8 mouse cellular contexts compared by ENCODE assay signal in genomic region chr9:110742951-110743455, GRCm38 (mm10). TPM values are rescaled to one million over a fixed set of nuclear protein-coding genes. Genes with fewer than 3 reads are reported as not detected.
DNase-seq lines count a peak whose midpoint lies in the region; ATAC-seq and TF ChIP-seq lines count a peak whose summit lies in the region.

No protein-coding gene starts in this region.

- peak overlapping the region; percentile 87 for H3K4me2 ChIP-seq in CH12.LX (ENCODE audit: insufficient read depth, low read depth, poor library complexity, severe bottlenecking)
- peak overlapping the region; percentile 95 for H3K4me2 ChIP-seq in forebrain, embryonic 14.5 days (ENCODE audit: low read length)
- peak overlapping the region; percentile 89 for H3K4me2 ChIP-seq in kidney, embryonic 14.5 days (replicated peaks; ENCODE audit: low read depth, low read length)
- H3K4me2 ChIP-seq in midbrain, embryonic 14.5 days (ENCODE audit: low read length), result peak overlapping the region; percentile 94

- ATAC-seq in forebrain, embryonic 14.5 days, result peak; percentile 40
- ATAC-seq in kidney, embryonic 14.5 days (ENCODE audit: low FRiP score, low TSS enrichment), result 0 out of 2 replicates have a peak, but pooled peaks have one; percentile 20
- ATAC-seq in midbrain, embryonic 14.5 days (ENCODE audit: low FRiP score, low TSS enrichment), result peak; percentile 56

- peaks cover 2 to 4% of the 10 kb centered on the region in 2 experiments; a peak in 1 of 4 replicates for H3K4me1 ChIP-seq in CH12.LX (ENCODE audit: control insufficient read depth in 1 of 2, insufficient read depth in 2 of 2)
- peaks cover 7% of the 10 kb centered on the region; the same call in 1 of the 2 replicates for H3K4me1 ChIP-seq in forebrain, embryonic 14.5 days (ENCODE audit: control insufficient read depth, insufficient read depth, low read length)
- H3K4me1 ChIP-seq in kidney, embryonic 14.5 days (ENCODE audit: control insufficient read depth, insufficient read depth, low read length), result peaks cover 39% of the 10 kb centered on the region
- peaks cover 6% of the 10 kb centered on the region; the same call in 1 of the 2 replicates for H3K4me1 ChIP-seq in midbrain, embryonic 14.5 days (ENCODE audit: control insufficient read depth, insufficient read depth, low read length)

- TF ChIP-seq RAD21 in CH12.LX (IDR thresholded peaks at IDR 0.05; ENCODE audit: low read depth, low read length), result no peak

- TF ChIP-seq POLR2A in CH12.LX (IDR thresholded peaks at IDR 0.05; ENCODE audit: low read depth, low read length), result no peak

- dilution Hi-C loops in CH12.LX (cut with MboI; ENCODE audit: extremely low pct_ligation_motif_present, extremely low pct_unique_long_range_greater_than_20kb, low sequenced_read_pairs), result no loop called here

- H3K9me3 ChIP-seq in CH12.LX (replicated peaks; ENCODE audit: low read length), result peaks cover 2% of the 10 kb centered on the region
- no peaks in the 10 kb centered on the region for H3K9me3 ChIP-seq in forebrain, embryonic 14.5 days (replicated peaks; ENCODE audit: control insufficient read depth, low read length)
- H3K9me3 ChIP-seq in kidney, embryonic 14.5 days (ENCODE audit: control insufficient read depth, low read length), result no peaks in the 10 kb centered on the region
- H3K9me3 ChIP-seq in midbrain, embryonic 14.5 days (ENCODE audit: control insufficient read depth, low read length), result no peaks in the 10 kb centered on the region

- H3K27ac ChIP-seq in CH12.LX (ENCODE audit: insufficient read depth, low read depth), result no peak overlapping the region
- H3K27ac ChIP-seq in forebrain, embryonic 14.5 days (ENCODE audit: low read depth, low read length), result no peak overlapping the region
- peak overlapping the region; percentile 86 for H3K27ac ChIP-seq in kidney, embryonic 14.5 days (ENCODE audit: low read depth, low read length)
- no peak overlapping the region for H3K27ac ChIP-seq in midbrain, embryonic 14.5 days (replicated peaks; ENCODE audit: low read depth, low read length)

- H3K9ac ChIP-seq in CH12.LX (ENCODE audit: insufficient read depth, low read depth), result peak overlapping the region; percentile 49
- H3K9ac ChIP-seq in forebrain, embryonic 14.5 days (ENCODE audit: low read length), result peak overlapping the region; percentile 74
- H3K9ac ChIP-seq in kidney, embryonic 14.5 days (ENCODE audit: low read depth, low read length), result peak overlapping the region; percentile 88
- peak overlapping the region; percentile 68 for H3K9ac ChIP-seq in midbrain, embryonic 14.5 days (replicated peaks; ENCODE audit: low read length)

- no peaks in the 10 kb centered on the region for H3K36me3 ChIP-seq in CH12.LX (replicated peaks in 1 of 2; ENCODE audit: control insufficient read depth in 1 of 2, insufficient read depth in 1 of 2, low read length in 1 of 2)
- no peaks in the 10 kb centered on the region for H3K36me3 ChIP-seq in forebrain, embryonic 14.5 days (ENCODE audit: control insufficient read depth, insufficient read depth, low read length)
- H3K36me3 ChIP-seq in kidney, embryonic 14.5 days (ENCODE audit: control insufficient read depth, insufficient read depth, low read length), result no peaks in the 10 kb centered on the region; the same call in 1 of the 2 replicates
- no peaks in the 10 kb centered on the region for H3K36me3 ChIP-seq in midbrain, embryonic 14.5 days (ENCODE audit: control insufficient read depth, insufficient read depth, low read length)

- H3K4me3 ChIP-seq in CH12.LX (replicated peaks in 1 of 3; ENCODE audit: low read depth in 2 of 3, low read length in 2 of 3, poor library complexity in 1 of 3), result peak overlapping the region in 2 of 3 experiments; percentile 16 to 68
- H3K4me3 ChIP-seq in forebrain, embryonic 14.5 days (ENCODE audit: low read depth, low read length), result peak overlapping the region; percentile 55
- peak overlapping the region; percentile 73 for H3K4me3 ChIP-seq in kidney, embryonic 14.5 days (ENCODE audit: low read length)
- H3K4me3 ChIP-seq in midbrain, embryonic 14.5 days (replicated peaks; ENCODE audit: low read depth, low read length), result peak overlapping the region; percentile 63

- peaks cover 83% of the 10 kb centered on the region for H3K27me3 ChIP-seq in CH12.LX (replicated peaks)
- peaks cover 33% of the 10 kb centered on the region for H3K27me3 ChIP-seq in forebrain, embryonic 14.5 days (replicated peaks; ENCODE audit: control insufficient read depth, insufficient read depth, low read length)
- peaks cover 7% of the 10 kb centered on the region; the same call in 1 of the 2 replicates for H3K27me3 ChIP-seq in kidney, embryonic 14.5 days (ENCODE audit: control insufficient read depth, insufficient read depth, low read length)
- peaks cover 10% of the 10 kb centered on the region; the same call in 1 of the 2 replicates for H3K27me3 ChIP-seq in midbrain, embryonic 14.5 days (ENCODE audit: control insufficient read depth, insufficient read depth, low read length)

- peak; percentile 50 for DNase-seq in adrenal gland, postnatal 10 days
- DNase-seq in adrenal gland, adult 2 months, result no peak
- no peak for DNase-seq in CH12.LX (ENCODE audit: extremely low read depth)
- DNase-seq in forebrain, embryonic 14.5 days (ENCODE audit: low spot score), result peak; percentile 22
- DNase-seq in midbrain, embryonic 14.5 days, result peak; percentile 63
- DNase-seq in right cerebral cortex, adult 18-20 months, result no peak
- DNase-seq in ovary, adult 18-20 months (ENCODE audit: low spot score), result no peak

- TF ChIP-seq CTCF in CH12.LX (conservative IDR thresholded peaks at IDR 0.05 in 1 of 2, IDR thresholded peaks at IDR 0.05 in 1 of 2; ENCODE audit: low read depth in 2 of 2, low read length in 2 of 2), result no peak

- in situ Hi-C loops in CH12.LX (cut with MboI; ENCODE audit: low pct_ligation_motif_present, low pct_unique_long_range_greater_than_20kb, low sequenced_read_pairs), result no loop called here

- WGBS in forebrain, embryonic 14.5 days, result 1% methylated on average over 40 of the region's 49 CpGs
- WGBS in kidney, embryonic 14.5 days, result 1% methylated on average over 49 of the region's 49 CpGs
- under 1% methylated on average over 44 of the region's 49 CpGs for WGBS in midbrain, embryonic 14.5 days

- no peak for TF ChIP-seq EP300 in CH12.LX (IDR thresholded peaks at IDR 0.05; ENCODE audit: low read length)

- no peaks in the 10 kb centered on the region for H3K79me2 ChIP-seq in CH12.LX (replicated peaks; ENCODE audit: control insufficient read depth, extremely low read depth, insufficient read depth, poor library complexity, severe bottlenecking)

TF ChIP-seq in CH12.LX, 34 proteins besides CTCF, POLR2A, EP300 and RAD21:
- TF ChIP-seq UBTF (IDR thresholded peaks at IDR 0.05; ENCODE audit: low read depth, low read length) (peak; percentile 43; the same call in 1 of the 2 replicates), CHD2 (IDR thresholded peaks at IDR 0.05; ENCODE audit: low read length) (no peak)

RNA-seq across cellular contexts. Expression of gene Myl3, which starts 1.3 kb away (rescaled TPM):
- total RNA-seq in adrenal gland, postnatal 10 days (2021), result 10 to 100 TPM; 10.6 to 78.0 TPM
- total RNA-seq in adrenal gland, adult 2 months (2021), result under 1 TPM in 1 of 2 experiments, not detected in 1; 0.66 TPM
- 0.22 TPM in 1 of 2 replicates, not detected in the other for polyA plus RNA-seq in adrenal gland, adult 2 months (2012; rRNA removed)
- total RNA-seq in CH12.LX (2012; rRNA removed) (not detected in 2 replicates), CH12.LX (2014; rRNA removed) (not detected in 2 replicates)
- not detected in 2 replicates for polyA plus RNA-seq in CH12.LX (2012; ENCODE audit: insufficient read length, low read depth)
- 0.33 TPM in 1 of 2 replicates, not detected in the other for polyA plus RNA-seq in forebrain, embryonic 14.5 days (2014; fragmentation: Nextera tagmentation; extraction: Ambion mirVana)
- 0.96 and 1.4 TPM in 2 replicates for polyA plus RNA-seq in kidney, embryonic 14.5 days (2014; fragmentation: Nextera tagmentation; extraction: Ambion mirVana)
- polyA plus RNA-seq in midbrain, embryonic 14.5 days (2014; fragmentation: Nextera tagmentation; extraction: Ambion mirVana), result 0.25 TPM in 1 of 2 replicates, not detected in the other

RNA-seq across cellular contexts. Expression of gene Pth1r, which starts 3.9 kb away (rescaled TPM):
- 10 to 100 TPM; 13.4 to 13.9 TPM for total RNA-seq in adrenal gland, postnatal 10 days (2021)
- total RNA-seq in adrenal gland, adult 2 months (2021), result 10 to 100 TPM; 14.7 to 16.3 TPM
- 37.8 and 51.4 TPM in 2 replicates for polyA plus RNA-seq in adrenal gland, adult 2 months (2012; rRNA removed)
- total RNA-seq in CH12.LX (2012; rRNA removed), result 0.34 and 0.76 TPM in 2 replicates
- total RNA-seq in CH12.LX (2014; rRNA removed), result not detected in 2 replicates
- polyA plus RNA-seq in CH12.LX (2012; ENCODE audit: insufficient read length, low read depth), result 0.10 and 0.35 TPM in 2 replicates
- polyA plus RNA-seq in forebrain, embryonic 14.5 days (2014; fragmentation: Nextera tagmentation; extraction: Ambion mirVana), result 4.0 and 4.7 TPM in 2 replicates
- 27.3 and 40.9 TPM in 2 replicates for polyA plus RNA-seq in kidney, embryonic 14.5 days (2014; fragmentation: Nextera tagmentation; extraction: Ambion mirVana)
- polyA plus RNA-seq in midbrain, embryonic 14.5 days (2014; fragmentation: Nextera tagmentation; extraction: Ambion mirVana), result 5.8 and 9.3 TPM in 2 replicates

RNA-seq across cellular contexts. Expression of gene Prss42, which starts 55.0 kb away (rescaled TPM):
- total RNA-seq in adrenal gland, postnatal 10 days (2021), result not detected
- not detected for total RNA-seq in adrenal gland, adult 2 months (2021)
- not detected in 2 replicates for polyA plus RNA-seq in adrenal gland, adult 2 months (2012; rRNA removed)
- total RNA-seq in CH12.LX (2012; rRNA removed) (0.29 and 0.34 TPM in 2 replicates), CH12.LX (2014; rRNA removed) (0.28 TPM in 1 of 2 replicates, not detected in the other)
- 1.1 and 1.2 TPM in 2 replicates for polyA plus RNA-seq in CH12.LX (2012; ENCODE audit: insufficient read length, low read depth)
- not detected in 2 replicates for polyA plus RNA-seq in forebrain, embryonic 14.5 days (2014; fragmentation: Nextera tagmentation; extraction: Ambion mirVana)
- not detected in 2 replicates for polyA plus RNA-seq in kidney, embryonic 14.5 days (2014; fragmentation: Nextera tagmentation; extraction: Ambion mirVana)
- not detected in 2 replicates for polyA plus RNA-seq in midbrain, embryonic 14.5 days (2014; fragmentation: Nextera tagmentation; extraction: Ambion mirVana)

Comparison
In these comparisons a context has a peak if more than half of its experiments do, and no peak if none do; other contexts are left out.
1. DNase-seq: peak in adrenal gland, postnatal 10 days (single experiment), forebrain, embryonic 14.5 days (single experiment) and midbrain, embryonic 14.5 days (single experiment); none in adrenal gland, adult 2 months (single experiment), CH12.LX (single experiment), right cerebral cortex, adult 18-20 months (single experiment) and ovary, adult 18-20 months (single experiment).
2. Peak in every context shown above with its lines, with median percentiles within 50 percentile points of each other: H3K4me2 ChIP-seq, H3K4me3 ChIP-seq, H3K9ac ChIP-seq and ATAC-seq.